Mouse (Mus musculus): ENCODE measurements around the gene Tnfrsf21. TPM values are rescaled to one million over a fixed set of nuclear protein-coding genes. Genes with fewer than 3 reads are reported as not detected.

Tnfrsf21 gene
- polyA plus RNA-seq, 1 experiment, result 70.6 TPM

- TF ChIP-seq POLR2A (IDR thresholded peaks at IDR 0.05; ENCODE audit: borderline replicate concordance, extremely low read depth, insufficient read depth, insufficient read length, poor library complexity, severe bottlenecking) (no peak), CTCF (IDR thresholded peaks at IDR 0.05; ENCODE audit: borderline replicate concordance, extremely low read depth, insufficient read depth, insufficient read length) (no peak)
These were observed 9.7 kb downstream of the Tnfrsf21 start for GRCm38 (mm10) chr17:43025819-43026593.

GRCm38 (mm10) chr17:43026708-43027107, 10.4 kb downstream of the Tnfrsf21 start:
- no peak for DNase-seq (ENCODE audit: low read depth)
- no peak for TF ChIP-seq CTCF (IDR thresholded peaks at IDR 0.05; ENCODE audit: borderline replicate concordance, extremely low read depth, insufficient read depth, insufficient read length)
- TF ChIP-seq POLR2A (IDR thresholded peaks at IDR 0.05; ENCODE audit: borderline replicate concordance, extremely low read depth, insufficient read depth, insufficient read length, poor library complexity, severe bottlenecking), result no peak

More at GRCm38 (mm10) chr17:43025819-43026593, 9.7 kb downstream of the Tnfrsf21 start:
- DNase-seq (ENCODE audit: low read depth), result no peak

GRCm38 (mm10) chr17:43029546-43029945, 13.2 kb downstream of the Tnfrsf21 start:
- TF ChIP-seq CTCF (IDR thresholded peaks at IDR 0.05; ENCODE audit: borderline replicate concordance, extremely low read depth, insufficient read depth, insufficient read length) (no peak), POLR2A (IDR thresholded peaks at IDR 0.05; ENCODE audit: borderline replicate concordance, extremely low read depth, insufficient read depth, insufficient read length, poor library complexity, severe bottlenecking) (no peak)
- DNase-seq (ENCODE audit: low read depth), result no peak

GRCm38 (mm10) chr17:43030290-43030689, 13.9 kb downstream of the Tnfrsf21 start:
- no peak for DNase-seq (ENCODE audit: low read depth)

GRCm38 (mm10) chr17:43032489-43033036, 16.2 kb downstream of the Tnfrsf21 start:
- no peak for DNase-seq (ENCODE audit: low read depth)
- TF ChIP-seq POLR2A (IDR thresholded peaks at IDR 0.05; ENCODE audit: borderline replicate concordance, extremely low read depth, insufficient read depth, insufficient read length, poor library complexity, severe bottlenecking) (no peak), CTCF (IDR thresholded peaks at IDR 0.05; ENCODE audit: borderline replicate concordance, extremely low read depth, insufficient read depth, insufficient read length) (no peak)

More at GRCm38 (mm10) chr17:43030290-43030689, 13.9 kb downstream of the Tnfrsf21 start:
- TF ChIP-seq POLR2A (IDR thresholded peaks at IDR 0.05; ENCODE audit: borderline replicate concordance, extremely low read depth, insufficient read depth, insufficient read length, poor library complexity, severe bottlenecking) (no peak), CTCF (IDR thresholded peaks at IDR 0.05; ENCODE audit: borderline replicate concordance, extremely low read depth, insufficient read depth, insufficient read length) (no peak)

GRCm38 (mm10) chr17:43035386-43035785, 19.0 kb downstream of the Tnfrsf21 start:
- DNase-seq (ENCODE audit: low read depth), result no peak
- TF ChIP-seq CTCF (IDR thresholded peaks at IDR 0.05; ENCODE audit: borderline replicate concordance, extremely low read depth, insufficient read depth, insufficient read length) (no peak), POLR2A (IDR thresholded peaks at IDR 0.05; ENCODE audit: borderline replicate concordance, extremely low read depth, insufficient read depth, insufficient read length, poor library complexity, severe bottlenecking) (no peak)

GRCm38 (mm10) chr17:43036058-43036757, 19.9 kb downstream of the Tnfrsf21 start:
- TF ChIP-seq POLR2A (IDR thresholded peaks at IDR 0.05; ENCODE audit: borderline replicate concordance, extremely low read depth, insufficient read depth, insufficient read length, poor library complexity, severe bottlenecking) (no peak), CTCF (IDR thresholded peaks at IDR 0.05; ENCODE audit: borderline replicate concordance, extremely low read depth, insufficient read depth, insufficient read length) (no peak)
- DNase-seq (ENCODE audit: low read depth), result no peak

- DNase-seq (ENCODE audit: low read depth), result no peak
- TF ChIP-seq CTCF (IDR thresholded peaks at IDR 0.05; ENCODE audit: borderline replicate concordance, extremely low read depth, insufficient read depth, insufficient read length) (no peak), POLR2A (IDR thresholded peaks at IDR 0.05; ENCODE audit: borderline replicate concordance, extremely low read depth, insufficient read depth, insufficient read length, poor library complexity, severe bottlenecking) (no peak)
These were observed 24.2 kb downstream of the Tnfrsf21 start for GRCm38 (mm10) chr17:43040571-43040970.

GRCm38 (mm10) chr17:43050619-43051018, 34.3 kb downstream of the Tnfrsf21 start:
- TF ChIP-seq POLR2A (IDR thresholded peaks at IDR 0.05; ENCODE audit: borderline replicate concordance, extremely low read depth, insufficient read depth, insufficient read length, poor library complexity, severe bottlenecking), result no peak
- no peak for TF ChIP-seq CTCF (IDR thresholded peaks at IDR 0.05; ENCODE audit: borderline replicate concordance, extremely low read depth, insufficient read depth, insufficient read length)

GRCm38 (mm10) chr17:43052791-43053190, 36.4 kb downstream of the Tnfrsf21 start:
- no peak for DNase-seq (ENCODE audit: low read depth)
- TF ChIP-seq POLR2A (IDR thresholded peaks at IDR 0.05; ENCODE audit: borderline replicate concordance, extremely low read depth, insufficient read depth, insufficient read length, poor library complexity, severe bottlenecking), result no peak
- no peak for TF ChIP-seq CTCF (IDR thresholded peaks at IDR 0.05; ENCODE audit: borderline replicate concordance, extremely low read depth, insufficient read depth, insufficient read length)

More at GRCm38 (mm10) chr17:43050619-43051018, 34.3 kb downstream of the Tnfrsf21 start:
- DNase-seq (ENCODE audit: low read depth), result no peak

GRCm38 (mm10) chr17:43053943-43054342, 37.6 kb downstream of the Tnfrsf21 start:
- TF ChIP-seq CTCF (IDR thresholded peaks at IDR 0.05; ENCODE audit: borderline replicate concordance, extremely low read depth, insufficient read depth, insufficient read length), result no peak
- TF ChIP-seq POLR2A (IDR thresholded peaks at IDR 0.05; ENCODE audit: borderline replicate concordance, extremely low read depth, insufficient read depth, insufficient read length, poor library complexity, severe bottlenecking), result no peak
- DNase-seq (ENCODE audit: low read depth), result no peak
